25 mouse cellular contexts compared by ENCODE assay signal in genomic region chr8:33089731-33090130, GRCm38 (mm10).
A peak's percentile ranks its signal among the peaks of the same experiment; 100 is the strongest.
DNase-seq lines count a peak whose midpoint lies in the region; ATAC-seq lines count a peak whose summit lies in the region.
"Had no signal": no experiment of that assay in that cellular context is flagged by ENCODE, and none has a peak within 500 bp of the region (broad histone marks: within the 10 kb centered on the region; RNA-seq: fewer than 3 reads in every experiment).

No protein-coding gene starts in this region.

- H3K4me1 ChIP-seq in intestine, embryonic 15.5 days (replicated peaks) = no peaks in the 10 kb centered on the region
- H3K4me1 ChIP-seq: embryonic facial prominence, embryonic 12.5 days; embryonic facial prominence, embryonic 15.5 days; heart, embryonic 12.5 days; heart, embryonic 15.5 days had no signal

- H3K4me2 ChIP-seq in intestine, embryonic 15.5 days (replicated peaks) = no peak overlapping the region
- H3K4me2 ChIP-seq: embryonic facial prominence, embryonic 12.5 days; embryonic facial prominence, embryonic 15.5 days; heart, embryonic 12.5 days; heart, embryonic 15.5 days; hindbrain, embryonic 14.5 days had no signal

- peak; percentile 1 for DNase-seq in heart, adult 8-10 months (ENCODE audit: low spot score)
- DNase-seq in heart, postnatal 36 days = no peak
- peak; percentile 26 for DNase-seq in lung, postnatal 25 days (ENCODE audit: low spot score)
- DNase-seq in lung, postnatal 4 days = no peak
- peak; percentile 45 for DNase-seq in adrenal gland, adult 8-10 months
- peak; percentile 26 for DNase-seq in adrenal gland, postnatal 10 days
- no peak for DNase-seq in layer of hippocampus, adult 9-10 months (ENCODE audit: low spot score)
- DNase-seq: cerebellum, adult 18-20 months; cerebellum, adult 9-10 months; cerebellum, postnatal 25 days; forebrain, postnatal 0 days; gastrocnemius, adult 2 months; gastrocnemius, postnatal 14 days; heart, adult 11 months; heart, postnatal 4 days had no signal

- H3K9ac ChIP-seq in intestine, embryonic 15.5 days = no peak overlapping the region
- H3K9ac ChIP-seq: embryonic facial prominence, embryonic 12.5 days; embryonic facial prominence, embryonic 15.5 days; forebrain, postnatal 0 days; heart, embryonic 12.5 days; heart, embryonic 15.5 days; hindbrain, embryonic 14.5 days had no signal

- H3K36me3 ChIP-seq in intestine, embryonic 15.5 days = no peaks in the 10 kb centered on the region
- H3K36me3 ChIP-seq: embryonic facial prominence, embryonic 12.5 days; embryonic facial prominence, embryonic 15.5 days; heart, embryonic 12.5 days; heart, embryonic 15.5 days had no signal

- H3K9me3 ChIP-seq in intestine, embryonic 15.5 days = no peaks in the 10 kb centered on the region
- H3K9me3 ChIP-seq: embryonic facial prominence, embryonic 12.5 days; embryonic facial prominence, embryonic 15.5 days; heart, embryonic 12.5 days; heart, embryonic 15.5 days had no signal

- intact Hi-C loops in heart, postnatal 36 days (cut with DNase I) = no loop called here

- H3K4me3 ChIP-seq in intestine, embryonic 15.5 days (replicated peaks) = no peak overlapping the region
- H3K4me3 ChIP-seq: embryonic facial prominence, embryonic 12.5 days; embryonic facial prominence, embryonic 15.5 days; gastrocnemius, adult 2 months; heart, embryonic 12.5 days; heart, embryonic 15.5 days had no signal

- 56% methylated on average over 3 of the region's 3 CpGs for WGBS in intestine, embryonic 15.5 days

- no peak overlapping the region for H3K27ac ChIP-seq in intestine, embryonic 15.5 days
- H3K27ac ChIP-seq: embryonic facial prominence, embryonic 12.5 days; embryonic facial prominence, embryonic 15.5 days; gastrocnemius, adult 2 months; heart, embryonic 15.5 days; hindbrain, embryonic 14.5 days; hindbrain, postnatal 0 days had no signal

- no peak for ATAC-seq in intestine, embryonic 15.5 days
- ATAC-seq: CD4-positive, CD25-positive, alpha-beta regulatory T cell, adult 4 months; forebrain, embryonic 14.5 days; forebrain, postnatal 0 days; hindbrain, postnatal 0 days; inflammation-experienced regulatory T-cells, adult 6 months had no signal

- no peaks in the 10 kb centered on the region for H3K27me3 ChIP-seq in intestine, embryonic 15.5 days (replicated peaks)
- H3K27me3 ChIP-seq: embryonic facial prominence, embryonic 12.5 days; embryonic facial prominence, embryonic 15.5 days; heart, embryonic 12.5 days; heart, embryonic 15.5 days had no signal

Comparison
In these comparisons a context has a peak if more than half of its experiments do, and no peak if none do; other contexts are left out.
1. DNase-seq: peak in heart, adult 8-10 months (single experiment), lung, postnatal 25 days (single experiment), adrenal gland, adult 8-10 months (single experiment) and adrenal gland, postnatal 10 days (single experiment); none in heart, postnatal 36 days (0 of 2), lung, postnatal 4 days (0 of 2) and layer of hippocampus, adult 9-10 months (single experiment).